Mouse (Mus musculus) layer of hippocampus, postnatal 36 days (tissue): Measurements from ENCODE around the gene Pcbp4. TPM values are rescaled to one million over a fixed set of nuclear protein-coding genes. Genes with fewer than 3 reads are reported as not detected.
"Not testable (repeated sequence)": the region's sequence is repeated elsewhere in the genome, so short reads cannot be mapped to it uniquely, and the experiment has no call there.

Experiments
- DNase-seq, 2 experiments: peaks; one replicate each; pipeline ENCODE4 v3.0.0; 2022
- total RNA-seq, 2 experiments: library from RNA; stranded (reverse); gene quantifications; 2 replicates each; pipeline ENCODE4 v1.2.3; 2021

The Pcbp4 gene
- total RNA-seq, 2 experiments from 2014 or later = 175 to 176 TPM

DNA sequence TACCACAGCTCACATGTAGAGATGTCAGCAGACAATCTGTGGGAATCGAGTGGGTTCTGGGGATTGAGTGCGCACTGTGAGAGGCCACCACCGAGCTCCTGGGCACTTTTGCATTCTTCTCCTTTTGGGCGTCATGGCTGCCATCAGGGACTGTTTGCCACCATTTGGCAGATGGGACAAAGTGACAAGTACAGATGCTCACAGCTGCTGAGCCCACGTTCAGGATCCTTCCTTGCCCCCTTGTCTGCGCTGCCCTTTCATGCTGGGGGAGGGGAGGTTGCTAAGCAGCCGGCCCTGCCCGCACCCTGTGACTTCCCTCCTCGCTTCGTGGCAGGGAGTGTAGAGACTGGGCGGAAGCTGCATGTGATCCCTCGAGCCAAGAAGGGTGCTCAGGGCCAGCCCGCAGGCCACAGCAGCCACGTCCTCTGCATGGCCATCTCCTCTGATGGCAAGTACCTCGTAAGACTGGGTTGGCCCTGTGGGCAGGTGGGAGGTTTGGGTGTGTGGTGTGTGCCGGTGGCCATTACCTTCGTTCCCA is 29.6 kb downstream of the Pcbp4 start:
- DNase-seq = no peak

DNA sequence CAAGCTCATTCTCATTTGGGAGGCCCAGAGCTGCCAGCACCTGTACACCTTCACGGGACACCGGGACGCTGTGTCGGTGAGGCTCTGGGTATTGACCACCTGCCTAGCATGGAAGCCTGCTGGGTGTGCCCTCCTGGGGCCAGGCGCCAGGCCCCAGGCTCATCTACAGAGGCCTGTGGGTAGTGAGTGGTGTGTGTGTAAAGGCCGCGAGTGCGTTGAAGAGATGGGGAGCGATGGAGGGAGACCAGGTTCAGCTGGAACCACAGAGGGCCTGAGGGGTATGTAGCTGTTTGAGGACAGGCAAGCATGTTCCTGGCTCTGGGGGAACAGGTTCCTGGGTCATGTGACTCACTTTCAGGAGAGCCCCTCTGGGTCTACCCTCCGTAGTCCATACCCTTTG is 30.0 kb downstream of the Pcbp4 start:
- no peak for DNase-seq

DNA sequence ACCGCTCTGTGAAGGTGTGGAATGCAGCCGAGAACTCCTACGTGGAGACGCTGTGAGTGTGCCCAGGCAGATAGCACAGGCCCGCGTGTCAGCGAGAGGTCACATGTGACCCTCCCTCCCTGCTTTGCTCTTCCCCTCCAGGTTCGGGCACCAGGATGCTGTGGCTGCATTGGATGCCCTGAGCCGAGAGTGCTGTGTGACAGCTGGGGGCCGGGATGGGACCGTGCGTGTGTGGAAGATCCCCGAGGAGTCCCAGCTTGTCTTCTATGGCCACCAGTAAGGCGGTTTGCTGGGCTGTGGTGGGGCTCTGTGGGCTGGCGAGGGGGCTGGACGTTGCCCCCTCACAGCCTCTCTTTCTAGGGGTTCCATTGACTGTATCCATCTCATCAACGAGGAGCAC is 30.5 kb downstream of the Pcbp4 start:
- no peak for DNase-seq

DNA sequence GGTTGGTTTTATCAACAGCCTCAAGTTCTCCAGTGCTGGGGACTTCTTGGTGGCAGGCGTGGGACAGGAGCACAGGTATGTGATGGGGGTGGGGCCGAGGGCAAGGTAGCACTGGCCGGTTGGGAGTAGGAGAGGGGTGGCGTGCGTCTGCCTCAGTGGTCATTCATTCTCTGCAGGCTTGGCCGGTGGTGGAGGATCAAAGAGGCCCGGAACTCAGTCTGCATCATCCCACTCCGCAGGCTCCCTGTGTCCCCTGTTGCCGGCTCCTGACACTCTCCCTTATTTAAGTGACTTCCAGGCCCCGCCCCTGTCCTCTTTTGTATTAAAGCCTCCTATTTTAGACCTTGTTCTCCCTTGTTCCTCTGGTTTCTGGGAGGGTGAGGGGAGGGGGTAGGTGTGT is 32.0 kb downstream of the Pcbp4 start:
- no peak for DNase-seq

DNA sequence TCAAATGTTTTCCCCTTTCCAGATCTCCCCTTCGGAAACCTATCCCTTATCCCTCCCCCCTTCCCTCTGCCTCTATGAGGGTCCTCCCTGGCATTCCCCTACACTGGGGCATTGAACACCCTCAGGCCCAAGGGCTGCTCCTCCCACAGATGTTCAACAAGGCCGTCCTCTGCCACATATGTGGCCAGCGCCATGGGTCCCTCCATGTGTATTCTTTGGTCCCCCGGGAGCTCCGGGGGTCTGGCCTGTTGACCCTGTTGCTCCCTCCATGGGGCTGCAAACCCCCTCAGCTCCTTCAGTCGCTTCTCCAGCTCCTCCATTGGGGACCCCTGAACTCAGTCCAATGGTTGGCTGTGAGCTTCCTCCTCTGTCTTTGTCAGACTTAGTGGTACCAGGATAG is 34.5 kb downstream of the Pcbp4 start:
- DNase-seq = not testable (repeated sequence)

DNA sequence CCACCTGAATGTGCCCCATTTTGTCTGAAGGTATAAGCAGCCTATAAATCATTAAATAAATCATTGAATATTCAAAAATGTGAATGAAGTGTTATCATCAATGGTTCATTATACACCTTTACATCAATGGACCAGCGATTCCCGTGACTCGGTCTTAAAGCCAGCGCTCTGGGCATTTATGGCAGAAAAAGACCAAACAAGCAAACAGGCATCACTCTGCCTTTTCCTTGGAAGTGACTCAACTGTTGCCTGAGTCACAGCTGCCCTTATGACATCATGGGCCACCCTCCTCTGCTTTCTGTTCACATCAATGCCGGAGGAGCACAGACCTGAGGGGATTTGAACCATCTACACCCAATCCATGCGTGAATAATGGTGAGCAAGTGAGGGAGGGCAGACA is 46.6 kb downstream of the Pcbp4 start, which contains the start of gene Iqcf1:
Iqcf1 (plus strand) TSS at position 301 of the 400 bp plus-strand sequence.
- DNase-seq = no peak

DNA sequence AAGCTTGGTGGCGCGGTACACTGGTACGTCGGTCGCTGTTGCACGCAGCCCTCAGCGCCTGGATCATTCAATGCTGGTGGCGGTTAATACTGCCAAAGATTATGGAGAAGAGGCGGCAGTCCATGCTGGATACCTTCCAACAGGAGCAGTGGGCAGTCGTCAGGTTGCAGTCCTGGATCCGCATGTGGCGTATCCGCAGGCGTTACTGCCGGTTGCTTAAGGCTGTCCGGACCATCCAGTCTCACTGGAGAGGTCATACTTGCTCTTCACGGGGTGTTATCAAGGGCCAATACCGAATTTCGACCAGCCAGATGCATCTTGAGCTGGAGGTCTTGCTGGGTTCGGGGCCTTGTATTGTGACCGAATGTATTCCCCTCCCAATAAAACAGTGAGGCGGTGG is 48.8 kb downstream of the Pcbp4 start:
- DNase-seq = no peak

DNA sequence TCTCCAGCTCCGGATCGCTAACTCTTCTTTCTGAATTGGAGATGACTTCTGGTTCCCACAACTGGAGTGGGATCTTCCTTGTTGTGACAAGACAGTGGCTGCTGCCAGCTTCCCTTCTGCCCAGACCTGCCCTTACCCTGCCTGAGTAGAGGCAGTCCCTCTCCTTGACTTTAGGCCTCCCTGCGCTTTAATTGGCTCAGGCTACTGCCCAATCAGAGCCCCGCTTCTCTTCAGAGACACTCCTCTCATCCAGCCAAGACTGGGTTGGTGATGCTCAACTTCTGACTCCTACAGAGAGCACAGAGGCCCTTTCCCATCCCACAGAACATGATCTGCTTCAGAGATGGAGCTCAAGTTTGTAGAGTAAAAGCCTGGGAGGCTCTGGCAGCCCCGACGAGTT is 51.2 kb downstream of the Pcbp4 start:
- DNase-seq = no peak

DNA sequence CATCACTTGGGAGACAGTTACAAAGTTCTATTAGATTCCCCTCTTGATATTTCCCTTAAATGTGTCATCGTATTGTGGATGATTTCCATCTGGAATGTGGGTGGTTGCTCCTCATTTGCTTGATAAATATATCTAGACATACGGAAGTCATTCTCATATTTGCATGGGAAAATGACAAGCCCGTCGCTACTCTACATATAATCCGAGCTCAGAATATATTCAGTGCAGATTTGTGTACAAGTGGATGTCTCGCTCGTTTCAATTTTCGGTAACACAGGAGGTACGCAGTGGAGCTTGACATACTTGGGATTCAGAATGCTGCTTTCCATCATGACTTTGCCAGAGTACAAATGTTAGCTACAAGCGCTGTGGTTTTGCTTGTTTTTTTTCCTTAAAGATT is 56.3 kb downstream of the Pcbp4 start:
- peak in 1 of 2 experiments; percentile 8 for DNase-seq

DNA sequence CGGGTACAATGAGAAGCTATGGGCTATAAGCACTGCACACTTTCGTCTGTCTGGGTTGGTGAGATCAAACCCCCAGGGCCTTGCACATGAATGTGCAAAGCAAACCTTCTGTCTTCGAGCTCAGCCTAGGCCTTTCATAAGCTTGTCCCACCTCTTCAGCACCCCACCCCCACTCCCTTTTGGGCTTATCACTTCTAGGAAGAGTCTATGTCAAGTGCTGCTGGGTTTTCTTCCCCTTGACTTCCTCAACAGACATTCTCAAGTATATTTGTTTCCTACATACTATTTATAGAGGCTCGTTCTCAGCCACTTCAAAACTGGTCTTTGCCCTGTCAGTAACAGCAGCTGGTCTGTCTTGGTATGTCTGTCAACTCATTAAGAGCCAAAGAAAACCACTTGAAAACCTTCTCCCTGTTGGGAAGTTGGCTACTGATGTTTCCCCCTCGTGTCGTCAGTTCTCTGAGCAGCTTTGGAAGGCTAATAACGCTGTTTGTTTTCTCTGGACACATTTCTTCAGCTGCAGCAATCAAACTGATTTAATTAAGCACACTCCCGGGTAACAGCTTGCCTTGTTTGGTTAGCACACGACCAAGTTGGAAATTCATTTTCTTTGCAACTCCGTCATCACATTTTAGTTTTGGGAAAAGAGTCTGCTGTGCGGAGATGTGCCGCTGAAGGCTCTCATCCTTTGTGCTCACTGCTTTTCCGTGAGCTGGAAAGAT is 59.8 kb downstream of the Pcbp4 start:
- DNase-seq = peak; percentile 8

DNA sequence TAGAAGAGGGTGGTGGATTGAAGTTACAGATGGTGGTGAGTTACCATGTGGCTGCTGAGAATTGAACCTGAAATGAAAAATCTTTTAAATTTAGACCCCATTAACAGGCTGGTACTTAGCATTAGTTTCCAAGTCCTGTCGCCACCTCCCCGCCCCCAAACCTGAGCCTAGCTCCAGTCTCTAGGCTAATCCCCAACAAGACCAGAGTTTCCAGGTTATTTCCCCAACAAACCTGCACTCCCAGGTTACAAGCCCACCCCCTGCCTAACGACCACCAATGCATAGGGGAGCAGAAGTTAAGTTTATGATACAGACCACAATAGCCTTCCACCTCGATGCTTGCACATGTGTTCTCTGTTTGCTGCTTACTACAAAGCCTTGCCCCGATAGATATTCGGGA is 60.5 kb downstream of the Pcbp4 start:
- no peak for DNase-seq

Other genes starting within 250 kb of the Pcbp4 start
- 1 to 10 TPM in 1 of 2 experiments, under 1 TPM in 1; 0.97 to 1.6 TPM for gene Tlr9, start 230.7 kb upstream of the Pcbp4 start, total RNA-seq
- 100 to 1,000 TPM; 138 to 142 TPM for gene Alas1, start 204.6 kb upstream of the Pcbp4 start, total RNA-seq
- 10 to 100 TPM; 10.6 to 12.2 TPM for gene Poc1a, start 172.2 kb upstream of the Pcbp4 start, total RNA-seq
- gene Dusp7, start 84.7 kb upstream of the Pcbp4 start, total RNA-seq = 10 to 100 TPM; 86.0 to 88.6 TPM
- gene Rpl29, start 23.8 kb upstream of the Pcbp4 start, total RNA-seq = 100 to 1,000 TPM; 265 to 274 TPM
- 10 to 100 TPM; 11.3 to 15.5 TPM for gene Acy1, start 15.0 kb upstream of the Pcbp4 start, total RNA-seq
- 10 to 100 TPM; 11.3 to 11.9 TPM for gene Abhd14b, start 5.8 kb upstream of the Pcbp4 start, total RNA-seq
- gene Abhd14a, start 5.6 kb upstream of the Pcbp4 start, total RNA-seq = 10 to 100 TPM; 38.5 to 41.0 TPM
- gene Gpr62, start 12.6 kb downstream of the Pcbp4 start, total RNA-seq = 10 to 100 TPM in 1 of 2 experiments, 1 to 10 TPM in 1; 9.2 to 10.4 TPM
- gene Rrp9, start 22.7 kb downstream of the Pcbp4 start, total RNA-seq = 10 to 100 TPM; 35.0 to 38.1 TPM
- 1 to 10 TPM; 3.1 to 3.2 TPM for gene Parp3, start 23.7 kb downstream of the Pcbp4 start, total RNA-seq
- not detected for gene Iqcf1, start 46.7 kb downstream of the Pcbp4 start, total RNA-seq
- not detected for gene Iqcf5, start 61.3 kb downstream of the Pcbp4 start, total RNA-seq
- not detected for gene Iqcf3, start 108.3 kb downstream of the Pcbp4 start, total RNA-seq
- not detected for gene Iqcf4, start 117.7 kb downstream of the Pcbp4 start, total RNA-seq
- gene Iqcf6, start 173.3 kb downstream of the Pcbp4 start, total RNA-seq = not detected
- 10 to 100 TPM; 64.9 to 80.7 TPM for gene Grm2, start 202.8 kb downstream of the Pcbp4 start, total RNA-seq
- gene Tex264, start 232.6 kb downstream of the Pcbp4 start, total RNA-seq = 10 to 100 TPM; 90.6 to 95.8 TPM